Mouse (Mus musculus): ENCODE data around the gene Deaf1. TPM values are rescaled to one million over a fixed set of nuclear protein-coding genes. Genes with fewer than 3 reads are reported as not detected.

Gene Deaf1
- polyA plus RNA-seq, 1 experiment from 2014 or later = 237 TPM

DNA sequence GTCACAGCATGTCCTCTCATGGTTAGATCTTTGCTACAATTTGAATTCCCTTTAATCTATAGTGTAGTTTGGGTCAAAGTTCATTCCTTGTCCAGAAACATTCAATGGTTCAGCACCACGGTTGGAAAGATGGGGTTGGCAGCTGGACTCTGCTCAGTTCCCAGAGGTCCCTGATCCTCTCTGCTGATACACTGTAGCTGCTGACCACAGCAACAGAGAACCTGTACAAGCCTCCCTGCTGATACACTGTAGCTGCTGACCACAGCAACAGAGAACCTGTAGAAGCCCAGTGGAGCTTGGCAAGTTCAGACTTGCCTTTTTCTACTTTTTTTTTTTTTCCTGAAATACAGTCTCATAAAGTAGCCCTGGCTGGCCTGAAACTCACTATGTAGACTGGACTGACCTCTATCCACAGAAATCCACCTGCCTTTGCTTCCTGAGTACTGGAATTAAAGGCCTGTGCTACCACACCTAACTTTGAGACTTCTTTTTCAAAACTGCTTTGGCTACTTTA, 9.8 kb downstream of the Deaf1 start:
- Histone ChIP-seq H3K9me3 (replicated peaks; ENCODE audit: control insufficient read depth, low read length, poor library complexity, severe bottlenecking) (no peaks in the 10 kb centered on the region), H3K9ac (ENCODE audit: low read depth, low read length) (no peak overlapping the region), H3K4me3 (ENCODE audit: low read depth, low read length) (no peak overlapping the region), H3K4me1 (ENCODE audit: control insufficient read depth, insufficient read depth, low read length) (no peaks in the 10 kb centered on the region), H3K4me2 (ENCODE audit: low read length) (no peak overlapping the region), H3K27me3 (ENCODE audit: control insufficient read depth, insufficient read depth, low read depth, low read length) (no peaks in the 10 kb centered on the region), H3K36me3 (ENCODE audit: control insufficient read depth, insufficient read depth, low read length) (peaks cover 62% of the 10 kb centered on the region), H3K27ac (ENCODE audit: low read length) (no peak overlapping the region)
- 88% methylated on average over 1 of the region's 1 CpGs for WGBS
- ATAC-seq = no peak

DNA sequence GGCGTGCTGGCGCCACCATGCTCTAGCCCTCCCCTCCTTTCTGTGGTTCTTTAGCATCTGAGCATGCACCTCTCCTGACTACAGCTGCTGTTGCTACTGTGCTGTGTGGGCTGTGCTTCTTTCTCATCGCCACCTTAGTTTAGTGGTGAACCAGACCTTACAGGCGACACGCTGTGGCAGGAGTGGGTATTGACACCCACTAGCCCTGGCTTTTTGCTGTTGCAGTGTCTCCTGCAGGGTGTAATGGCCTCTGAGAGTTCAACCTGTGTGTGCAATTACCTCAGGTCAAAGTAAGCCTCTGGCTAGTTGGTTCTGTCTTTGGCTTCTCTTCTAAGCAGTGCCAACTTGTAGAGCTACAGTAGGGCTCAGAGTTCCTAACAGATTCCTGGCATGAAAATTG, 11.5 kb downstream of the Deaf1 start:
- no peak overlapping the region for H3K9ac ChIP-seq (ENCODE audit: low read depth, low read length)
- no peak overlapping the region for H3K4me2 ChIP-seq (ENCODE audit: low read length)
- peaks cover 69% of the 10 kb centered on the region for H3K36me3 ChIP-seq (ENCODE audit: control insufficient read depth, insufficient read depth, low read length)
- H3K4me1 ChIP-seq (ENCODE audit: control insufficient read depth, insufficient read depth, low read length) = no peaks in the 10 kb centered on the region
- no peak overlapping the region for H3K4me3 ChIP-seq (ENCODE audit: low read depth, low read length)
- no peak for ATAC-seq
- WGBS = 81% methylated on average over 5 of the region's 5 CpGs
- H3K27ac ChIP-seq (ENCODE audit: low read length) = no peak overlapping the region
- no peaks in the 10 kb centered on the region for H3K27me3 ChIP-seq (ENCODE audit: control insufficient read depth, insufficient read depth, low read depth, low read length)
- H3K9me3 ChIP-seq (replicated peaks; ENCODE audit: control insufficient read depth, low read length, poor library complexity, severe bottlenecking) = no peaks in the 10 kb centered on the region

DNA sequence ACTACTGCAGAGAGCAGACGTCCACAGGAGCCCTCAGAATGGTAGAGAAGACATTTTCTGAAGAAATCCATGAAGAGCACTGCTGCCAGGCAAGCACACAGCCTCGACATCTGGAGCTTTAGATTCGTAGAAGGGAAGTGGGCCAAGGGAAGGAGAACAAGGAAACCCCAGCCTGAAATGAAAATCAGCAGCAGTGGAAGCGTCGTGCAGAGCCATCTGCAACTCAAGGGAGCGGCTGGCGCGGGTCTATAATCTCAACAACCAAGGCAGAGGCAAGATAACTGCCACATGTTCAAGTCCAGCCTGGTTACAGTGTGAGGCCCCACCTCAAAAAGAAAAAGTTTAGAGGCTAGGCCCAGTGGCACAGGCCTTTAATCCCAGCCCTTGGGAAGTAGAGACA, 12.4 kb downstream of the Deaf1 start:
- WGBS = 93% methylated on average over 8 of the region's 8 CpGs
- Histone ChIP-seq H3K36me3 (ENCODE audit: control insufficient read depth, insufficient read depth, low read length) (peaks cover 66% of the 10 kb centered on the region), H3K9ac (ENCODE audit: low read depth, low read length) (no peak overlapping the region), H3K4me1 (ENCODE audit: control insufficient read depth, insufficient read depth, low read length) (no peaks in the 10 kb centered on the region), H3K4me2 (ENCODE audit: low read length) (no peak overlapping the region), H3K27me3 (ENCODE audit: control insufficient read depth, insufficient read depth, low read depth, low read length) (no peaks in the 10 kb centered on the region), H3K9me3 (replicated peaks; ENCODE audit: control insufficient read depth, low read length, poor library complexity, severe bottlenecking) (no peaks in the 10 kb centered on the region), H3K27ac (ENCODE audit: low read length) (no peak overlapping the region), H3K4me3 (ENCODE audit: low read depth, low read length) (no peak overlapping the region)
- no peak for ATAC-seq

DNA sequence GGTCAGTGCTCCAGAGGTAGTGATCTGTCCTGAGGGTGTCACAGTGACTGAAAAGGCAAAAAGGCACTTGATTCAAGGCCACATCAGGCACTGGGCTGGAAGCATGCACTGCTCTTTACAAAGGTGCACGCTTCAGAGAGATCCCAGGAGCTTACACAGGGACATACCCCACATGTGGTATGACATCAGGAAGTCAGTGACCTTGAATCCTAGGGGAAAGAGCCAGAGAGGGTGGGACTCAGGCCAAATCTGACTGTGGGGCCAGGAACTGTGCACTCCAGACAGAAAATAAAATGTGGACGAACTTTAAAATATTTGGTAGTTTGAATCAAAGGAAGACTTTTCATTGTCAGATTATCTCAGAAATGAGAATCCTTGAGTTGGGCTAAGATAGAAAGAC, 13.1 kb downstream of the Deaf1 start:
- H3K4me3 ChIP-seq (ENCODE audit: low read depth, low read length) = no peak overlapping the region
- no peaks in the 10 kb centered on the region for H3K9me3 ChIP-seq (replicated peaks; ENCODE audit: control insufficient read depth, low read length, poor library complexity, severe bottlenecking)
- no peaks in the 10 kb centered on the region for H3K27me3 ChIP-seq (ENCODE audit: control insufficient read depth, insufficient read depth, low read depth, low read length)
- no peak overlapping the region for H3K27ac ChIP-seq (ENCODE audit: low read length)
- no peak overlapping the region for H3K4me2 ChIP-seq (ENCODE audit: low read length)
- ATAC-seq = no peak
- no peak overlapping the region for H3K9ac ChIP-seq (ENCODE audit: low read depth, low read length)
- H3K4me1 ChIP-seq (ENCODE audit: control insufficient read depth, insufficient read depth, low read length) = no peaks in the 10 kb centered on the region
- H3K36me3 ChIP-seq (ENCODE audit: control insufficient read depth, insufficient read depth, low read length) = peaks cover 70% of the 10 kb centered on the region
- 98% methylated on average over 2 of the region's 2 CpGs for WGBS

DNA sequence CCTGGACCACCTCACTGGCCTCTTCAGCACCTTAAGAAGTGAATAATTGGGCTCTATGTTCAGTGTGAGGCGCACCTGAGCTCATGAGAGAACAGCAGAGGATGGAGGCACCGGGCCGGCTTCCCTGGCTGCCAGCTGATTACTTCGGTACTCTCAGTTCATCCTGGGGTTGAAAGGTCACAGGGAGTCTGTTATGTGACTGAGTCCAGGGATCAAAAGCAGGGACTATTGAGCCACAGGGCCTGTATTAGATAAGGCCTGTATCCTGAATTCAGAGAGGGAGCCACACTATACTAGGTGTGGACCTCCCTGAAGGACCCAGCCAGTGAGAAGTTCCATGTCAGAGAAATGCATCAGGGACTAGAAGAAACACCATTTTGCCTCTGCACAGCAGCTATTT, 23.0 kb downstream of the Deaf1 start:
- H3K9ac ChIP-seq (ENCODE audit: low read depth, low read length) = no peak overlapping the region
- H3K4me3 ChIP-seq (ENCODE audit: low read depth, low read length) = no peak overlapping the region
- ATAC-seq = no peak
- no peak overlapping the region for H3K4me2 ChIP-seq (ENCODE audit: low read length)
- H3K9me3 ChIP-seq (replicated peaks; ENCODE audit: control insufficient read depth, low read length, poor library complexity, severe bottlenecking) = no peaks in the 10 kb centered on the region
- H3K27ac ChIP-seq (ENCODE audit: low read length) = no peak overlapping the region
- H3K4me1 ChIP-seq (ENCODE audit: control insufficient read depth, insufficient read depth, low read length) = no peaks in the 10 kb centered on the region
- H3K36me3 ChIP-seq (ENCODE audit: control insufficient read depth, insufficient read depth, low read length) = peaks cover 47% of the 10 kb centered on the region
- H3K27me3 ChIP-seq (ENCODE audit: control insufficient read depth, insufficient read depth, low read depth, low read length) = no peaks in the 10 kb centered on the region
- 90% methylated on average over 4 of the region's 4 CpGs for WGBS

DNA sequence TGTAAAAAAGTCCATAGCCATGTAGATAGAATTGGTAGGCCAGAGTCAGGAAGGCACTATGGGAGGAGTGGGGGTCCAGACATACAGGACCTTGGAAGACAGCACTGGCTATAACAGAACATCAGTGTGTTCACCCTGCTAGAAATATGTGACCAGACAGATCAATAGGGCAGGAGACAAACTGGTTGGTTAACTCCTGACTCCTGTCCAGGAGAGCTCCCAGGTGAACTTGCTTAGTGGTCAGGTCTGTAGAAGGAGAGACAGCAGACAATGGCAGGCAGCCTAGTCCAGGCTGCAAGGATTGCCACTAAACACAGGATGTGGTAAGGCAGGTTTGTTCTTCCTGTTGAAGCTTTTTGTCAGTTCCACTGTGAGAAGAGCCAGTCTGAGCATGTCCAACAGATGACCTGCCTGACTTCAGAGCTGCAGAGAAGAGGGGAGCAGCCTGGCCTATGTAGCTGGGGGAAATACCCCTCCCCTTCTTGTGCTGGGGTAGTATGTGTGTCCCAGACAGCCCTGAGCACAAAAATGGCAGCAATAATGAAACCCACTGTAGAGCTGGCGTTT, 24.7 kb downstream of the Deaf1 start:
- Histone ChIP-seq H3K4me2 (ENCODE audit: low read length) (no peak overlapping the region), H3K27ac (ENCODE audit: low read length) (no peak overlapping the region), H3K4me3 (ENCODE audit: low read depth, low read length) (no peak overlapping the region), H3K4me1 (ENCODE audit: control insufficient read depth, insufficient read depth, low read length) (no peaks in the 10 kb centered on the region), H3K36me3 (ENCODE audit: control insufficient read depth, insufficient read depth, low read length) (peaks cover 37% of the 10 kb centered on the region), H3K9ac (ENCODE audit: low read depth, low read length) (no peak overlapping the region), H3K27me3 (ENCODE audit: control insufficient read depth, insufficient read depth, low read depth, low read length) (no peaks in the 10 kb centered on the region), H3K9me3 (replicated peaks; ENCODE audit: control insufficient read depth, low read length, poor library complexity, severe bottlenecking) (no peaks in the 10 kb centered on the region)
- no peak for ATAC-seq
- WGBS = 84% methylated on average over 1 of the region's 1 CpGs

DNA sequence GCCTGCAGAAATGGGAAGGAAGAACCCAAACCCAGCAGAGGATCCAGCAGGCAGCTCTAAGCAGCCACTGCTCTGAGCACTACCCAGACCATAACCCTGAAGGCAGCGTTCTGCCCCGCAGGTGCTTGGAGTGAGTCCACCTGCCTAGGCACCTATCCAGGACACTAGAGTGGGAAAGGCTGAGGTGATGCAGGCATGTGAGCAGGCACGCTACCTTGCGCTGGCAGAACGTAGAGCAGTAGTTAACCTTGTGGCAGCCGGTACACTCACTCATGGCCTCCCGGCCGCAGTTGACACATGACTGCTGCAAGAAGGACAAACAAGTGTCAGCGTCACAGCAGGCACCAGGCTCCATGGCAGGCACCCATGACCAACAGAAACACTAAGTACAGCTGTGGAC, 26.1 kb downstream of the Deaf1 start:
- Histone ChIP-seq H3K9me3 (replicated peaks; ENCODE audit: control insufficient read depth, low read length, poor library complexity, severe bottlenecking) (no peaks in the 10 kb centered on the region), H3K4me1 (ENCODE audit: control insufficient read depth, insufficient read depth, low read length) (no peaks in the 10 kb centered on the region), H3K4me2 (ENCODE audit: low read length) (no peak overlapping the region), H3K36me3 (ENCODE audit: control insufficient read depth, insufficient read depth, low read length) (peaks cover 31% of the 10 kb centered on the region), H3K27ac (ENCODE audit: low read length) (no peak overlapping the region), H3K27me3 (ENCODE audit: control insufficient read depth, insufficient read depth, low read depth, low read length) (no peaks in the 10 kb centered on the region), H3K9ac (ENCODE audit: low read depth, low read length) (no peak overlapping the region), H3K4me3 (ENCODE audit: low read depth, low read length) (no peak overlapping the region)
- WGBS = 98% methylated on average over 9 of the region's 9 CpGs
- ATAC-seq = no peak

DNA sequence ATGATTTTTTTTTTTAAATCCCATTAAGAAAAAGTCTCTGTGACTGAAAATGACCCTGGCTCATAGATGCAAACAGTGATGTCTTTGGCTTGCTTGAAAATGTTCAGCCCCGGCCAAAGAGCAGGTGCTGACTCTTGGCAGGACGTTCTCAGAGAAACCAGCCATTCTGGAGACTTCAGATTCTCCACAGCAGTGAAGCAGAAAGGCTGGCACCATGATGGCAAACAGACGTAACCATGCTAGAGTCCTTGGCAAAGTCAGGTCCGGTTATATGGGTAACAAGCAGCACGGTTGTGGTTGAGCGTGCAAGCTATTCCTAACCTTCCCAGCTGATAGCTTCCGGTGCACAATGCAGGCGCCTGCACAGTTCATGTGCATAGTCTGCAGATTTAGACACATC, 28.3 kb downstream of the Deaf1 start:
- H3K4me2 ChIP-seq (ENCODE audit: low read length) = no peak overlapping the region
- H3K9ac ChIP-seq (ENCODE audit: low read depth, low read length) = no peak overlapping the region
- H3K27me3 ChIP-seq (ENCODE audit: control insufficient read depth, insufficient read depth, low read depth, low read length) = peaks cover 16% of the 10 kb centered on the region
- WGBS = 96% methylated on average over 8 of the region's 8 CpGs
- no peak overlapping the region for H3K4me3 ChIP-seq (ENCODE audit: low read depth, low read length)
- H3K27ac ChIP-seq (ENCODE audit: low read length) = no peak overlapping the region
- H3K36me3 ChIP-seq (ENCODE audit: control insufficient read depth, insufficient read depth, low read length) = peaks cover 17% of the 10 kb centered on the region
- no peaks in the 10 kb centered on the region for H3K9me3 ChIP-seq (replicated peaks; ENCODE audit: control insufficient read depth, low read length, poor library complexity, severe bottlenecking)
- ATAC-seq = no peak
- H3K4me1 ChIP-seq (ENCODE audit: control insufficient read depth, insufficient read depth, low read length) = peaks cover 4% of the 10 kb centered on the region

DNA sequence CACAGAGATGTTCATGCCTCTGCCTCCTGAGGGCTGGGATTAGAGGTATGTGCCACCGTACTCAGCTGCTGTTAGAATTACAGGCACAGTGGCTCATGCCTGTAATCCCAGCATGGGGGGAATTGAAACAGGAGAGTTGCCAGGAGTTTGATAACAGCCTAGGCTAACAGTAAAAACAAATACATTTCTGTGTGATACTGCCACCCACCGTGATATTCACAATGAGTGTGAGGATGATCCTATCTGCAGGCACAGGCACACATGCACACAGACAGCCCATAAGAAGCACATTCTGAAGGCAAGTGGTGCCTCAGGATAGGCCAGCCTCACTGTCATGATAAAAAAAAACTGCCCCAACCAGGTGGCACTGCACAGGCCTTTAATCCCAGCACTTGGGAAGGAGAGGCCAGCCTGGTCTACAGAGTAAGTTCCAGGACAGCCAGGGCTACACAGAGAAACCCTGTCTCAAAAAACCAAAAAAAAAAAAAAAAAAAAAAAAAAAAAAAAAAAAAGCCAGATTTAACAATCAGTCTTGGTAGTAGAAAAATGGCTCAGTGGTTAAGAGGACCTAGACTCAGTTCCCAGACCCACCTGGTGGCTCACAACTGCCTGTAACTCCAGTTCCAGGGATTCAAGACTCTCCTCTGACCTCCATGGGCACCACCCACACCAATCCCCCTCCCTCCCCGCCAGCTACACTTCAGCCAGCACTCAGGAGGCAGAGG, 29.4 kb downstream of the Deaf1 start:
- Histone ChIP-seq H3K4me1 (ENCODE audit: control insufficient read depth, insufficient read depth, low read length) (peaks cover 12% of the 10 kb centered on the region), H3K27me3 (ENCODE audit: control insufficient read depth, insufficient read depth, low read depth, low read length) (peaks cover 27% of the 10 kb centered on the region)

More for the DNA sequence above, 29.4 kb downstream of the Deaf1 start:
- no peak for ATAC-seq
- Histone ChIP-seq H3K9me3 (replicated peaks; ENCODE audit: control insufficient read depth, low read length, poor library complexity, severe bottlenecking) (no peaks in the 10 kb centered on the region), H3K4me3 (ENCODE audit: low read depth, low read length) (no peak overlapping the region), H3K4me2 (ENCODE audit: low read length) (no peak overlapping the region), H3K36me3 (ENCODE audit: control insufficient read depth, insufficient read depth, low read length) (peaks cover 14% of the 10 kb centered on the region), H3K9ac (ENCODE audit: low read depth, low read length) (no peak overlapping the region), H3K27ac (ENCODE audit: low read length) (no peak overlapping the region)
- 87% methylated on average over 3 of the region's 3 CpGs for WGBS
